Mouse (Mus musculus) liver, embryonic 14.5 days (tissue): ENCODE measurements around the gene Trim54.

Source experiments
- CTCF ChIP-seq: IDR thresholded peaks from 2 replicates; pipeline ENCODE4 v1.5.1; 2016; ENCODE audit warnings: antibody characterized with exemption, low read depth, control low read depth
- EP300 ChIP-seq: IDR thresholded peaks from 2 replicates; pipeline ENCODE4 v1.6.1; 2016; ENCODE audit warnings: antibody characterized with exemption, low read depth

DNA sequence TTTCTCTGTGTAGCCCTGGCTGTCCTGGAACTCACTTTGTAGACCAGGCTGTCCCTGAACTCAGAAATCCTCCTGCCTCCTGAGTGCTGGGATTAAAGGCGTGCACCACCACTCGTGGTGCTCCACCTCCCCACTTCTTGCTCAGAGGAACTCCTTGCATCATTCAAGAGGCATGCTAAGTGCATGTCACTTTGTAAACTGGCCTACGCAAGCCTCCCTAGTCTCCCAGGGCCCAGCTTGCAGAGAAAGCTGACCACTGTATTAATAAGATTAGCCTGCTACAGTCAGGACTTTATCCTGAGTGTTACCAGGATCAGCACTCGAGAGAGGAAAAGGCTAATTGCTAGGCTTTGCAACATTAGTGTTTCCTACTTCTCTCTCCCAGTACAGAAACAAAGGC, 52.1 kb downstream of the Trim54 start:
- no peak for TF ChIP-seq CTCF
- TF ChIP-seq EP300: no peak
